Mouse (Mus musculus) embryonic fibroblast, embryonic 13.5 days (primary cell): ENCODE measurements around the gene Fbxl18. TPM values are rescaled to one million over a fixed set of nuclear protein-coding genes. Genes with fewer than 3 reads are reported as not detected.

Experiments
- H3K27ac ChIP-seq: 2 replicates; pipeline ENCODE4 v1.5.1; 2012; ENCODE audit warnings: low read length, control low read depth, inconsistent platforms; ENCODE audit not compliant: insufficient read depth
- H3K4me1 ChIP-seq: 2 replicates; pipeline ENCODE4 v1.6.1; 2011; ENCODE audit warnings: low read length; ENCODE audit not compliant: control insufficient read depth, insufficient read depth
- H3K4me3 ChIP-seq: 2 replicates; pipeline ENCODE4 v1.5.1; 2011; ENCODE audit warnings: mild to moderate bottlenecking, control low read depth, low read length; ENCODE audit not compliant: insufficient read depth
- CTCF ChIP-seq: IDR thresholded peaks from 2 replicates; pipeline ENCODE4 v1.5.1; 2011; ENCODE audit warnings: mild to moderate bottlenecking, control low read depth, low read length, moderate library complexity, borderline replicate concordance; ENCODE audit not compliant: insufficient read depth
- POLR2A ChIP-seq: IDR thresholded peaks from 2 replicates; pipeline ENCODE4 v1.6.1; 2011; ENCODE audit warnings: low read depth, mild to moderate bottlenecking, control low read depth, low read length, moderate library complexity
- polyA plus RNA-seq: library from polyadenylated mRNA; stranded (reverse); fragments of >200 nt; gene quantifications from 2 replicates; pipeline ENCODE4 v1.2.4, GENCODE M21; 2011; ENCODE audit warnings: low read depth; ENCODE audit not compliant: missing spikeins, insufficient read length

The Fbxl18 gene
- polyA plus RNA-seq, 1 experiment: 8.7 TPM

DNA sequence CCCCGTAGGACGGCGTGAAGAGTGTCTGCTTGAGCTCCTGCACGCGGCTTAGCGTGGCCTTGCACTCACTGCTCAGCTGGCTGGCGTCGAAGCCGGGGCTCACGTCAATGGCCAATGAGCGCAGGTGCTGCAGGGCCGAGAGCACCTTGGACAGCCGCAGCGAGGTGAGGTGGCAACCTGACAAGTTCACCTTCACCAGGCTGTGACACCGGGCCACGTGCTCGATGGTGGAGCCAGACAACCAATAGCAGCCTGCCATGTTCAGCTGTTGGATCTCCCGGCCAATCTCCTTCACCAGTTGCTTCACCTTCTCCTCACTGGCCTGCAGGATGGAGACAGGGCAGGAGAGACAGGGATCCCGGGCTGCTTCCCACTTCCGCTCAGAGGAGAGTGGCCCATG lies 8.5 kb downstream of the Fbxl18 start:
- Histone ChIP-seq H3K27ac (no peak overlapping the region), H3K4me3 (no peak overlapping the region), H3K4me1 (no peaks in the 10 kb centered on the region)
- TF ChIP-seq CTCF (no peak), POLR2A (no peak)

DNA sequence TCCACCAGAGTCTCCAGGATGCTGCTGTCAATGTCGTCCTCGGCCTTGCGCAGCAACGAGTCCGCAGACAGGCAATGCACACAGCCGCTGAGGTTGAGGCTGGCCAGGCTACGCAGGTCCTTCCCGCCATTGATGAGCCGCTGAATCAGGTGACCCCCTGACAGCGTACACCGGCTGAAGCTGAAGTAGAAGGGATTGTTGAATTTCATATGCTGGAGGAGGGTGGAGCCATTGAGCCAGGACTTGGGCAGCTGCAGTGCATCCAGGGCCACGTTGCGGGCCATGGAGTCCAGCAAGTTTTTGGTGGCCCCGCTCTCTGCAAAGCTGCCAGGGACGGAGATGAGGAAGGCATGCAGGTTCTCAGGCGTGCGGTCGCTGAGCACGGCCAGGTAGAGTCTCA lies 9.0 kb downstream of the Fbxl18 start:
- H3K27ac ChIP-seq: no peak overlapping the region
- TF ChIP-seq CTCF (no peak), POLR2A (no peak)
- no peaks in the 10 kb centered on the region for H3K4me1 ChIP-seq
- H3K4me3 ChIP-seq: no peak overlapping the region

DNA sequence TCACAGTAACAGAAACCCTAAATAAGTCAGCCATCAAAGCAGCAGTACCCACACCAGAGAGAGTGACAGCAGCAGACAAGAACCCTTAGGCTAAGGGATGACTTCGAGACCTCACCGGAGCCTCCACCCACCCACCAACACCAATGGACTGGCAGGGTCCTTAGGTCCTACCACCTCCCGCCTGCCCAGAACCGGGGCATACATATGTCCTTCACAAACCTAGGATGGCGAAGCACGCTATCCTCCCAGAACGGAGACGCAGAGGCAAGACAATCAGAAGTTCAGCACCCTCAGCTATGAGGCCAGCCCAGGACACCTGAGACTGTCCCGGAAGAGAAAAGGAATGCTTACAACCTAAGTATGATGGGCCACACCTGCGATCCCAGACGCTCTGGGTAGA lies 12.8 kb downstream of the Fbxl18 start:
- no peak for TF ChIP-seq CTCF
- TF ChIP-seq POLR2A: no peak
- H3K4me1 ChIP-seq: no peaks in the 10 kb centered on the region
- H3K27ac ChIP-seq: no peak overlapping the region
- no peak overlapping the region for H3K4me3 ChIP-seq

DNA sequence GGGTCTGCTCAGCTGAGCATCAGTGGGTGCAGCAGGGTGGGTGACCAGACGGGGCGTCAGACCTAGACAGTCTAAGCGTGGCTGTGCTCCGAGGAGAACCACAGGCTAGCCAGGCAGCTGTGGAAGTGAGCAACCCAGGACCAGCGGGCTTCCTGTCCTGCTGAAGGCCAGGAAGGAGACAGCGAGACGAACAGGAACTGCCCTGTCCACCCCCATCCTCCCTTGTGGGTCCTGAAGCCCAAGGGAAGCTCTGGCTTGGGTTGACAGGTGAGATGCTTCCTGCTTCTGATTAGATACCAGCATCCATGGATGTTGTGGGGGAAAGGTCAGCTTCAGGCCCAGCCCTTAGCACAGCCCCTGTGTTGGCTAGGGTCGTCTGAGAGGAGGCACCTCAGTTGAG lies 13.3 kb downstream of the Fbxl18 start:
- Histone ChIP-seq H3K27ac (no peak overlapping the region), H3K4me1 (0 out of 2 replicates have a peak, but pooled peaks cover 2% of the 10 kb centered on the region), H3K4me3 (no peak overlapping the region)
- TF ChIP-seq CTCF: no peak

DNA sequence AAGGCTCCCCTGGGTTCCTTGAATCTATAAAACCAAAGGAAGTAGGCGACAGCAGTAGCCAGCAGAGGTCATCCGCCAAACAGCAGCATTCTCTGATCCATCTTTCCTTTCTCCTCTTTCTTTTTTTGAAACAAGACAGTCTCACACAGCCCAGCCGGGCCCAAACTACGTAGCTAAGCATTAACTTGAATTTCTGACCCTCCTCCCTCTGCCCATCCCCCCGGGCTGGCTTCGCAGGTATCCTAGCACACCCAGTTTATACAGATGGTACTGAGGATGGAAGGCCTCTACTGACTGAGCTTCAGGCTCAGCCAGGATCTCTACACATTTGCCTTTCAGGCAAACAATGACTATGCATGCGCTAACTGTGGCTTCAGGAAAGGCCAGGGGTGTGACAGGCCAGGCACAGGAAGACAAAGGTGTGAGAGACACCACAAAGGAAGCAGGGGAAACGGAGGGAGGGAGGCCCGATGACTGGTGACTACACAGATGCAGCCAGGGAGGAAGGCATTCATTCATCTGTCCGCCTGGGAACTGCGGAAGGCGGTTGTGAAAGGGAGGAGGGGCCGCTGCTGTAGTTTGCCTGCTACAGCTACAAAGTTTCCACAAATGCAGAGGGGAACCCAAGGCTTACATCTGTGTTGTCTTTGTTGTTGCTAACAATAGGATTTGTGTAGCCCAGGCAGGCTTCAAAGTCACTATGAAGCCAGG lies 14.3 kb downstream of the Fbxl18 start:
- Histone ChIP-seq H3K4me3 (no peak overlapping the region), H3K4me1 (0 out of 2 replicates have a peak, but pooled peaks cover 4% of the 10 kb centered on the region), H3K27ac (no peak overlapping the region)
- TF ChIP-seq POLR2A (no peak), CTCF (no peak)

DNA sequence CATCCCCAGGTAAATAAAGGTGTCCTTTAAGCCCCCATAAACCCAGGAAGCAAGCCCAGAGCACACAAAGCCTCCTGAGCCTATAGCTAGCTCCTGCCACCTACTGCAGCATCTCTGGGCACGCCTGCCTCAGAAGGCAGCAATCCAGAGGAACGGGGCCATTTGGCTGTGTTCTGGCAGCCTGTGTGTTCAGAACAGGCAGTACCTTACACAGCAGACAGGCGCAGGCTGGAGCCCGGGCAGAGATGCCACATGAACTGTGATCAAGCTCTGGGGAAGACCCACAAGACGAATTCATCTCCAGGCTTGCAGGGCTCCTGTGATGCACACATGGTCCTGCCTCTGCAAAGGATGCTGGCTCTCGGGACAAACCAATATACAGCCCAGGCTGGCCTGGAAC lies 15.0 kb downstream of the Fbxl18 start:
- H3K27ac ChIP-seq: no peak overlapping the region
- TF ChIP-seq CTCF (no peak), POLR2A (no peak)
- H3K4me1 ChIP-seq: 0 out of 2 replicates have a peak, but pooled peaks cover 4% of the 10 kb centered on the region
- no peak overlapping the region for H3K4me3 ChIP-seq

DNA sequence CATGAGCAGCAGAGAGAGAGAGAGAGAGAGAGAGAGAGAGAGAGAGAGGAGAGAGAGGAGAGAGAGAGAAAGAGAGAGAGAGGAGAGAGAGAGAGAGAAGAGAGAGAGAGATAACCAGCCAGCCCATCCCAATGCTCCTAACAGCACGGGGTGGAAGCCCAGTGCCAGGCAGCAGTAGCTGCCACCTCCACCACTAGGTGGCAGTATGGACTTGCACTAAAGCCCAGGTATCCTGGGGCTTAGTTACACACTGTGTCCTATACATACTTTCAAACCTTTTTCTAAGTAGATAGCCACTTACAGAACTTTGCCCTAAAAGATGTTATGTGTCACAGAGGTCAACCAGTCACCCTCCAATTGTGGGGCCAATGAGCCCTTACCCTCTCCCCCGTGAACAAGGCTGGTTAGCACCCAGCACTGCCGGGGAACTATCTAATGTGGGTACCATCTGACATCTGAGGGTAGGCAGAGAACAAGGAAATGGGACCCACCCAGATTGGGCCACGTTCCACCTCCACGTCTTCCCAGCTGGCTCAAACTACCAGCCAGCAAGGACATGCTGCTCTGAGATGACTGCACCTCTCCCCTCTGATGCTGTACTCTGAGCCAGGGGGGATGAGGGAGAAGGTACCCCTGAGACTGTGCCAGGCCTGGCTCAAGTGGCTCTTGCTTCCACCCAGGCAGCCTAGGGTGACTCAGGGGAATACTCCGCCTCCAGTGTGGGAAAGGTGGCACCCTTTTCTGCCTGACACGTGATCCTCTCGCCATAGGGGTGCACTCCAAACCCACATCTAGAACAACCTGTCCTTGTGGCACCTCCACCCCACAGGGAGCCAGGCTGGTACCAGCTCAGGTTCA lies 15.7 kb downstream of the Fbxl18 start:
- Histone ChIP-seq H3K4me1 (0 out of 2 replicates have a peak, but pooled peaks cover 4% of the 10 kb centered on the region), H3K4me3 (no peak overlapping the region), H3K27ac (no peak overlapping the region)
- TF ChIP-seq POLR2A (no peak), CTCF (peak; percentile 94)

DNA sequence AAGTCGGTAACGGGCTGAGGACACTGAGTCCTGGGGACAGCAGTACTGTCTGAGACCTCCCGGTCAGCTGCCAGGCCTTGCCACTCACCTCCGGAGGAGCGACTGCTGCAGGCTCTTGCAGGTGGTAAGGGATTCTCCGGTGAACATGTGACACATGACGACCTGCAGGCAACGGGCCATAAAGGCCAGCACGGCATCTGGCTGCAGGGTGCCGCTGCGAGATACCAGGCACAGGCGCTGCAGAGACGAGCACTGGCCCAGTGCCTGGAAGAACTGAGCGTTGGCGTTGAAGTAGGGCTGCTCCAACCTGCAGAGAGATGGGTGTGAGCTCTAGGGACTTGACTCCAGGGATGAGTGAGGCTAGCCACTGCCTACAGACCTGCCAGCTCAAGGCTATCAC lies 16.7 kb downstream of the Fbxl18 start:
- Histone ChIP-seq H3K4me3 (no peak overlapping the region), H3K4me1 (0 out of 2 replicates have a peak, but pooled peaks cover 4% of the 10 kb centered on the region), H3K27ac (no peak overlapping the region)
- TF ChIP-seq POLR2A: no peak
- TF ChIP-seq CTCF: no peak

DNA sequence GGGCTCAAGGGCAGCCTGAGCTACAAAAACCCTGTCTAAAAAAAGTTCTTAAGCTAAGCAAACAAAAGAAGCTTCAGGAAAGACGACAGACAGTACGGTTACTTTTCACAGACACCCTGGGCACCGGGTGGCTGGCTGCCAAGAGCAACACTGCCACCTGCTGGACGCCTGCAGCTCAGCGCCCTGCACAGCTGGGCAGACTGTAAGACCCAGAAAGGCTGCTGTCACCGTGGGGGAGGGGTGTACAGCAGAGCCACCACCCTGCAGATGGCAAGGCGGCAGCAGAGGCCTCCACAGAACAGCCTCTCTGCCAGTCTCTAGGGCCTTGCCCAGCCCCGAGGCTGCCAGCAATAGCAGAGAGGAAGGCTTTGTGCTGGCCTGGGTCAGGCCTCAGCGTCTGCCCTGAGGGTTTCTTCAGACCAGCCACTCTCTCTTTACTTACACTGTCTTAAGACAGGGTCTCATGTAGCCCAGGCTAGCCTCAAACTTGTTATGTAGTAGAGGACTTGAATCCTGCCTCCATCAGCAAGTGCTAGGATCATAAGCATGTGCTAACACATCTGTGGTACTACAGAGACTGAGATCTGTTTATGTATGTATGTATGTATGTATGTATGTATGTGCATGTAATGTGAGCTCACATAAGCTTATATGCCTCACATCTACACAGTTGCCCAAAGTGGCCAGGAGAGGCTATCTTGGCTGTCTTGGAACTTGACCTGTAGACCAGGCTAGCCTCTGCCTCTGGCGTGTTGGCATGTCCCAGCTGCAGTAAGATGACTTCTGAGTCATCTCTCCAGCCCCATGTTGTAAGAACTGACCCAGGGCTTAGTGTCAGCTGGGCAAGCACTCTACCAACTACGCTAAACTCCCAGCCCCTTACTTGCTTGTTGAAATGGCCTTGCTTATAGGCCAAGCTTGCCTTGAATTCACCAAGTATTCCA lies 17.6 kb downstream of the Fbxl18 start:
- no peak for TF ChIP-seq POLR2A
- TF ChIP-seq CTCF: peak; percentile 98
- Histone ChIP-seq H3K4me1 (0 out of 2 replicates have a peak, but pooled peaks cover 4% of the 10 kb centered on the region), H3K27ac (no peak overlapping the region), H3K4me3 (no peak overlapping the region)
